Mouse (Mus musculus): ENCODE measurements around the gene Zmynd19. TPM values are rescaled to one million over a fixed set of nuclear protein-coding genes. Genes with fewer than 3 reads are reported as not detected.
A peak's percentile ranks its signal among the peaks of the same experiment; 100 is the strongest.
"Not testable (repeated sequence)": the region's sequence is repeated elsewhere in the genome, so short reads cannot be mapped to it uniquely, and the experiment has no call there.

Gene Zmynd19
- polyA plus RNA-seq, 1 experiment = 3.2 TPM

DNA sequence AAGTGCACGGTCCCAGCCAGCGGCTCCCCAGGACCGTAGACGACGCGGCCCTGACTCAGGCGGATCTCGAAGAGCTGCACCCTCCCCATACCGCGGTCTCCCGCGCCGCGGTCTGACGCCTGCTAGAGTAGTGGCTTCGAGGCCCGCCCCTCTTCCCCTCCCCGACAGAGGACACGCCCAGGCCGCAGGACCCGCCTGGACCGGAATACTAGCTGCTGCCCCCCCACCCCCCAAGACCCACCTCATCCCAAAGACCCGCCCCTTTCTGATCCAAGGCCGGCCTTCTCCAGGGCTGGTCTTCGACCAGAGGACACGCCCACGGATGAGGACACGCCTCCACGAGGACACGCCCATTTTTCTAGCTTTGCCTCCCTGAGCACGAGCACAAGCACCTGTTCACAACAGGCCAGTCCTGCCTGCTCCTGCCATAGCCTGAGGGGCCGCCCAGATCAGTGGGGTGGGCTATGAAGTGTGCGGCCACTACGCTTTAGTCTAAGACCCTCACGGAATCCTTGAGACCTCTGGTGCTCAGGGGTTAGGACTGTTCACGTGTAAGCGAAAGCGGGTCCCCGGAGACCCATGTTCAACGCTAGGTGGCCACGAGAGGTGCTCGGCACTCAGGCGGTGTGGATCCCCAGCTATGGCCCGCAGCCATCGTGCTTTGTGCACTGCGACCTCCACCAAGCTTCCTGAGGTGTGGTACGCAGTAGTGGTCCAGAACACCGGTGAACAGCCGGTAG lies 14.4 kb upstream of the Zmynd19 start, which contains the start of gene Arrdc1:
TSS of gene Arrdc1 (minus strand) at position 196 of the 740 bp plus-strand sequence.
- WGBS = under 1% methylated on average over 49 of the region's 49 CpGs
- Histone ChIP-seq H3K4me3 (ENCODE audit: low read depth, low read length) (peak within 1 kb of the TSS; percentile 89), H3K4me1 (ENCODE audit: control insufficient read depth, insufficient read depth, insufficient read length, low read length) (peaks cover 8% of the 10 kb centered on the region), H3K36me3 (ENCODE audit: control insufficient read depth, insufficient read depth, low read length) (no peaks in the 10 kb centered on the region), H3K27ac (ENCODE audit: insufficient read depth, low read depth, low read length) (peak within 1 kb of the TSS; percentile 98), H3K27me3 (ENCODE audit: control insufficient read depth, insufficient read depth, low read length) (no peaks in the 10 kb centered on the region)
- peak; percentile 54; the same call in 1 of the 2 replicates for TF ChIP-seq CTCF (IDR thresholded peaks at IDR 0.05; ENCODE audit: extremely low read depth, insufficient read length, insufficient replicate concordance, low read depth, low read length)
- peak; percentile 83 for TF ChIP-seq POLR2A (IDR thresholded peaks at IDR 0.05; ENCODE audit: low read depth, low read length)

DNA sequence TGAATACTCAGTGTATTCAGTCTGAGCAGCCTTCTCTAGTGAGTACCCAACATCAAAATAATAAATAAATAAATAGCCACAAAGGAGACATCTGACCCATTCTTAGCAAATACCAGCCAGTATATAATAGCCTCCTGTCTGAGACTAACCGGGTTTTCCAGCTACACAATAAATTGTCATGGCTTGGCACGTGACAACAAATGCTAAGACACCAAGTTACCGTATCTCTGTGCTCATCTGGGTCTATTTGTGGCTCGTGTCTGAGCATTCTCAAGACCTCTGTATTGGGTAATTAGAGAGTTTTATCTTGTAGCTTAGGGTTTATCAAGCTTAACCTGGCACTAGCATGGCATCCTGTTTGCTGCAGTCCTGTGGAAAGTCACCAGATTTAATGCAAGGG lies 7.5 kb upstream of the Zmynd19 start:
- H3K4me3 ChIP-seq (ENCODE audit: low read depth, low read length) = no peak overlapping the region
- WGBS = 78% methylated on average over 4 of the region's 4 CpGs
- TF ChIP-seq CTCF (IDR thresholded peaks at IDR 0.05; ENCODE audit: extremely low read depth, insufficient read length, insufficient replicate concordance, low read depth, low read length) (no peak), POLR2A (IDR thresholded peaks at IDR 0.05; ENCODE audit: low read depth, low read length) (no peak)
- no peaks in the 10 kb centered on the region for H3K27me3 ChIP-seq (ENCODE audit: control insufficient read depth, insufficient read depth, low read length)
- H3K4me1 ChIP-seq (ENCODE audit: control insufficient read depth, insufficient read depth, insufficient read length, low read length) = no peaks in the 10 kb centered on the region
- no peak overlapping the region for H3K27ac ChIP-seq (ENCODE audit: insufficient read depth, low read depth, low read length)
- no peaks in the 10 kb centered on the region for H3K36me3 ChIP-seq (ENCODE audit: control insufficient read depth, insufficient read depth, low read length)

DNA sequence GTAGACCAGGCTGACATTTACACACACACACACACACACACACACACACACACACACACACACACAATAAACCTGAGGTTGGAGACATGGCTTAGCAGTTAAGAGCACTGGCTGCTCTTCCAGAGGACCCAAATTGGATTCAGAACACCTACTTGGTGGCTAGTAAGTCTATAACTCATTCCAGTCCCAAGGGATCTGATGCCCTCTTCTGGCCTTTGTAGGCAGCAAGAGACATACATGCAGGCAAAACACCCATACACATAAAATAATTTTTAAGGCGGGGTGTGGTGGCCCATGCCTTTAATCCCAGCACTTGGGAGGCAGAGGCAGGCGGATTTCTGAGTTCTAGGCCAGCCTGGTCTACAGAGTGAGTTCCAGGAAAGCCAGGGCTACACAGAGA lies 5.3 kb upstream of the Zmynd19 start:
- H3K4me3 ChIP-seq (ENCODE audit: low read depth, low read length); H3K27ac ChIP-seq (ENCODE audit: insufficient read depth, low read depth, low read length); H3K36me3 ChIP-seq (ENCODE audit: control insufficient read depth, insufficient read depth, low read length); H3K4me1 ChIP-seq (ENCODE audit: control insufficient read depth, insufficient read depth, insufficient read length, low read length); H3K27me3 ChIP-seq (ENCODE audit: control insufficient read depth, insufficient read depth, low read length): not testable (repeated sequence)
- 32% methylated on average over 2 of the region's 2 CpGs for WGBS

DNA sequence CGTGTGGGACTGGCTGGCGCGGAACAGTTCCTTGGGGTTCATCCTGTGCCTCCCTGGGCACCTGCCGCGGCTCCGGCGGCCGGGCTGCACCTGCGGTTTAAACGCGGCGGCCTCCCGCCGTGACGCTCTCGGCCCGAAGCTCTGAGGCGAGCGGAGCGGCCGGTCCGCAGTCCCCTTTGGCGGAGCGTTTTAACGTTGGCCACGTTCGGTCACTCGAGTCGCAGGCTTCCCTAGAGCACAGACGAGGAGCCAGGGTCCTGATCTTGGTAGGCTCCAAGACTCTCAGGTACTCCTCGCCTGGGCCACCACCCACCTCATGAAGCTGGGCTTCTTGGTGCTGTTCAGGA lies 570 bp downstream of the Zmynd19 start:
- WGBS = 1% methylated on average over 31 of the region's 31 CpGs
- Histone ChIP-seq H3K4me1 (ENCODE audit: control insufficient read depth, insufficient read depth, insufficient read length, low read length) (peaks cover 4% of the 10 kb centered on the region; the same call in 1 of the 2 replicates), H3K4me3 (ENCODE audit: low read depth, low read length) (peak overlapping the region; percentile 93), H3K27ac (ENCODE audit: insufficient read depth, low read depth, low read length) (no peak overlapping the region), H3K36me3 (ENCODE audit: control insufficient read depth, insufficient read depth, low read length) (peaks cover 14% of the 10 kb centered on the region), H3K27me3 (ENCODE audit: control insufficient read depth, insufficient read depth, low read length) (no peaks in the 10 kb centered on the region)
- no peak for TF ChIP-seq CTCF (IDR thresholded peaks at IDR 0.05; ENCODE audit: extremely low read depth, insufficient read length, insufficient replicate concordance, low read depth, low read length)

DNA sequence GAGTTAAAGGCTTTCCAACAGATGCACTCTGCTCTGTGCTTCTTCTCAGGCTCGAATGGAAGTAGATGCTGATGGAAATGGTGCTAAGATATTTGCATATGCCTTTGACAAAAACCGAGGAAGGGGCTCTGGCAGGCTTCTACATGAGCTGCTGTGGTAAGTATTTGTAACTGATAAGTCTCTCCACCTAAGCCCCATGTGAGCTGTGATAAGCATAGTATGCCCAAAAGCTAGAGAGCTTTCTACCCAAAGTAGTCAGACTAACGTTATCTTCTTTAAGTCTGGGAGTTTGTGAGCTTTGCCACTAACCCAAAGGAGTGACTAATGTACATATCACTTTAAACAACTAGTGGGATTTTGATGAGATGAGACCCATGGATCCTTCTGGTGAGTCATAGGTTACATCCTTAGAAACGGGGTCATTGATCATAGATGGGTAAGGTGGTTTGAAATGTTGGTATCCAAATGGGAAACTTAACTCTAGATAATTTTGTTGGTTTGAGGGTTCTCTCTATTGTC lies 3.0 kb downstream of the Zmynd19 start:
- peaks cover 18% of the 10 kb centered on the region for H3K36me3 ChIP-seq (ENCODE audit: control insufficient read depth, insufficient read depth, low read length)
- WGBS = 77% methylated on average over 4 of the region's 4 CpGs

DNA sequence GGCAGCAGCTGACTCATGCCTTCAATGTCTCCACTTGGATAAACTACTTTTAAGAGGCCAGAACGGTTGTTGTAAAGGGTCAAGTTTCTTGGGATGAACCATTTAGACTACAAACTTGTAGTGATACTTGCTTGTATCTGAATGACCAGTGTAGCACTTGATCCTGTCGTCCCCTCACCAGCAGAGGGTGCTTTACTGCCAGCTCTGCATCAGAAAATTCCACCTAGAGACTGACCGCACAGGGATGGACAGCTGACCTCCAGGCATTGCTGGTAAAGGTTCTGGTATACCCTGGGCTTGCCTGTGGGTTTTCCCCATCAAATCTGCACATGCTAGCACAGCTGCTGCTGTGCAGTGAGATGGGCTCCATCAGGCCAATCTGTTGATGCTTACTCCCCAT lies 11.3 kb downstream of the Zmynd19 start:
- Histone ChIP-seq H3K36me3 (ENCODE audit: control insufficient read depth, insufficient read depth, low read length) (peaks cover 11% of the 10 kb centered on the region; the same call in 1 of the 2 replicates), H3K4me1 (ENCODE audit: control insufficient read depth, insufficient read depth, insufficient read length, low read length) (peaks cover 3% of the 10 kb centered on the region), H3K27me3 (ENCODE audit: control insufficient read depth, insufficient read depth, low read length) (no peaks in the 10 kb centered on the region), H3K4me3 (ENCODE audit: low read depth, low read length) (no peak overlapping the region), H3K27ac (ENCODE audit: insufficient read depth, low read depth, low read length) (no peak overlapping the region)
- TF ChIP-seq CTCF (IDR thresholded peaks at IDR 0.05; ENCODE audit: extremely low read depth, insufficient read length, insufficient replicate concordance, low read depth, low read length) = peak; percentile 50; the same call in 1 of the 2 replicates
- TF ChIP-seq POLR2A (IDR thresholded peaks at IDR 0.05; ENCODE audit: low read depth, low read length) = no peak
- WGBS = 45% methylated on average over 3 of the region's 3 CpGs

More for the DNA sequence above, 3.0 kb downstream of the Zmynd19 start:
- Histone ChIP-seq H3K27me3 (ENCODE audit: control insufficient read depth, insufficient read depth, low read length) (no peaks in the 10 kb centered on the region), H3K27ac (ENCODE audit: insufficient read depth, low read depth, low read length) (no peak overlapping the region), H3K4me1 (ENCODE audit: control insufficient read depth, insufficient read depth, insufficient read length, low read length) (peaks cover 4% of the 10 kb centered on the region; the same call in 1 of the 2 replicates), H3K4me3 (ENCODE audit: low read depth, low read length) (no peak overlapping the region)
- TF ChIP-seq CTCF (IDR thresholded peaks at IDR 0.05; ENCODE audit: extremely low read depth, insufficient read length, insufficient replicate concordance, low read depth, low read length) (no peak), POLR2A (IDR thresholded peaks at IDR 0.05; ENCODE audit: low read depth, low read length) (no peak)

DNA sequence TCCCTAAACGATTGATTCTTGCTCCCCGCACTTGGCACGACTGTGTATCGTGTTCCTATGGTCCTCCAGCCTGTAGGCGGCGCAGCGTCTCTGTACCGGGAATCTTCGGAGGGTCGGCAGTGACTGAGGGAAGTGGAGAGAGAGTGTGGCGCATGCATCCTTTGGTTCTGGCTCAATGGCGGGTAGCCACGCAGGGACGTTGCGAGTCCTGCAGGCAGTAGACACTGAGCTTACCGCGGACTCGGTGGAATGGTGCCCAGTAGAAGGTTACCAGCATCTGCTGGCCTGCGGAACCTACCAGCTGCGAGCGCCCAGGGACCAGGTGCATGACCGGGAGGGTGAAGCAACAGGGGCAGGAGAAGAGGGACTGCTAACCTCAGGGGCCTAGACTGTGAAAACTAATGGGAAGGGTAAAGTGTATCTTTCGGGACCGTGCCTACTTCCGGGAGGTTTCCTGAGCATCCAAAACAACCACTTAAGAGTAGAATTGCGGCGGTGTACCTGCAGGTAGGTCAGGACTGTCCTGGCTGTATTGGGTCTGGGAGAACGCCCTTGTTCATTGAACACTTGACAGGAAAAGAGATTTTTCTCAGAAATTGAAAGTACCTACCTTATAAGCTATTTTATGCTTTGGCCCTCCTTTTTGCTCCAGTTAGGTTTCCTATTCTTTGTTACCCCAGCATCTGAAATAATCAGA lies 12.9 kb downstream of the Zmynd19 start, which contains the start of gene Dph7:
TSS of gene Dph7 (plus strand) at position 97 of the 697 bp plus-strand sequence.
- Histone ChIP-seq H3K36me3 (ENCODE audit: control insufficient read depth, insufficient read depth, low read length) (peaks cover 17% of the 10 kb centered on the region), H3K27me3 (ENCODE audit: control insufficient read depth, insufficient read depth, low read length) (no peaks in the 10 kb centered on the region), H3K27ac (ENCODE audit: insufficient read depth, low read depth, low read length) (no peak within 1 kb of the TSS), H3K4me3 (ENCODE audit: low read depth, low read length) (peak within 1 kb of the TSS; percentile 87), H3K4me1 (ENCODE audit: control insufficient read depth, insufficient read depth, insufficient read length, low read length) (peaks cover 3% of the 10 kb centered on the region)
- no peak for TF ChIP-seq POLR2A (IDR thresholded peaks at IDR 0.05; ENCODE audit: low read depth, low read length)
- peak; percentile 86; the same call in 1 of the 2 replicates for TF ChIP-seq CTCF (IDR thresholded peaks at IDR 0.05; ENCODE audit: extremely low read depth, insufficient read length, insufficient replicate concordance, low read depth, low read length)
- WGBS = under 1% methylated on average over 28 of the region's 28 CpGs

Measured in small intestine, adult 2 months (tissue).